Mouse (Mus musculus) heart, adult 18-20 months (tissue): ENCODE data around the gene F2rl1. TPM values are rescaled to one million over a fixed set of nuclear protein-coding genes. Genes with fewer than 3 reads are reported as not detected.

Experiments
- total RNA-seq, 2 experiments: library from RNA; stranded (reverse); gene quantifications; 2 replicates each; pipeline ENCODE4 v1.2.3; 2021

Gene F2rl1
- total RNA-seq, 2 experiments from 2014 or later = 0.67 to 0.84 TPM

Other genes starting within 250 kb of the F2rl1 start
- 10 to 100 TPM; 13.0 to 13.5 TPM for gene Zbed3, start 201.6 kb downstream of the F2rl1 start, total RNA-seq
- gene Aggf1, start 149.9 kb downstream of the F2rl1 start, total RNA-seq = 10 to 100 TPM; 23.2 to 24.2 TPM
- not detected for gene Crhbp, start 80.3 kb downstream of the F2rl1 start, total RNA-seq
- not detected for gene S100z, start 46.5 kb downstream of the F2rl1 start, total RNA-seq
- 10 to 100 TPM; 20.6 to 22.6 TPM for gene F2r, start 93.3 kb upstream of the F2rl1 start, total RNA-seq
- gene F2rl2, start 171.6 kb upstream of the F2rl1 start, total RNA-seq = under 1 TPM; 0.15 to 0.20 TPM